8 mouse cellular contexts compared by ENCODE assay signal in genomic region chr13:69534654-69535551, GRCm38 (mm10). TPM values are rescaled to one million over a fixed set of nuclear protein-coding genes. Genes with fewer than 3 reads are reported as not detected.
DNase-seq lines count a peak whose midpoint lies in the region; ATAC-seq lines count a peak whose summit lies in the region.

No protein-coding gene starts in this region.

- H3K4me2 ChIP-seq in hindbrain, embryonic 15.5 days, result peak overlapping the region; percentile 96

- H3K27ac ChIP-seq in hindbrain, embryonic 15.5 days (replicated peaks), result peak overlapping the region; percentile 96

- peak overlapping the region; percentile 72 for H3K4me3 ChIP-seq in hindbrain, embryonic 15.5 days

- H3K4me1 ChIP-seq in hindbrain, embryonic 15.5 days (replicated peaks), result peaks cover 52% of the 10 kb centered on the region

- no peaks in the 10 kb centered on the region for H3K27me3 ChIP-seq in hindbrain, embryonic 15.5 days

- no peaks in the 10 kb centered on the region for H3K36me3 ChIP-seq in hindbrain, embryonic 15.5 days

- WGBS in hindbrain, embryonic 15.5 days, result under 1% methylated on average over 62 of the region's 86 CpGs

- no peaks in the 10 kb centered on the region for H3K9me3 ChIP-seq in hindbrain, embryonic 15.5 days

- peak; percentile 96 for ATAC-seq in hindbrain, embryonic 15.5 days (ENCODE audit: low FRiP score, low read depth)

- peak overlapping the region; percentile 76 for H3K9ac ChIP-seq in hindbrain, embryonic 15.5 days

- peak; percentile 95 for DNase-seq in R1 (ENCODE audit: low read depth, low spot score)
- peak; percentile 99 to 100 for DNase-seq in cerebellum, postnatal 25 days
- DNase-seq in frontal cortex, postnatal 25 days (ENCODE audit: low spot score in 2 of 2), result peak; percentile 96 to 97
- DNase-seq in left cerebral cortex, adult 11 months (ENCODE audit: low spot score), result peak; percentile 97
- peak; percentile 98 to 99 for DNase-seq in lung, postnatal 4 days
- peak; percentile 99 for DNase-seq in retina, postnatal 7 days (ENCODE audit: low read depth, low spot score)
- peak; percentile 96 for DNase-seq in urinary bladder, adult 2 months (ENCODE audit: low spot score)

RNA-seq across cellular contexts. Expression of gene Tent4a, which starts 0.5 kb away (rescaled TPM):
- 7.1 and 7.3 TPM in 2 replicates for polyA plus RNA-seq in hindbrain, embryonic 15.5 days (2015; fragmentation: Nextera tagmentation; extraction: Ambion mirVana)
- 13.9 and 15.5 TPM in 2 replicates for polyA plus RNA-seq in urinary bladder, adult 2 months (2012; rRNA removed)

RNA-seq across cellular contexts. Expression of gene Nsun2, which starts 1.4 kb away (rescaled TPM):
- 73.5 and 74.6 TPM in 2 replicates for polyA plus RNA-seq in hindbrain, embryonic 15.5 days (2015; fragmentation: Nextera tagmentation; extraction: Ambion mirVana)
- polyA plus RNA-seq in urinary bladder, adult 2 months (2012; rRNA removed), result 59.3 and 67.8 TPM in 2 replicates

Comparison
In these comparisons a context has a peak if more than half of its experiments do, and no peak if none do; other contexts are left out.
1. Peak in every context shown above with its lines: DNase-seq, ATAC-seq, H3K4me3 ChIP-seq and H3K27ac ChIP-seq.